In the genomic region with DNA sequence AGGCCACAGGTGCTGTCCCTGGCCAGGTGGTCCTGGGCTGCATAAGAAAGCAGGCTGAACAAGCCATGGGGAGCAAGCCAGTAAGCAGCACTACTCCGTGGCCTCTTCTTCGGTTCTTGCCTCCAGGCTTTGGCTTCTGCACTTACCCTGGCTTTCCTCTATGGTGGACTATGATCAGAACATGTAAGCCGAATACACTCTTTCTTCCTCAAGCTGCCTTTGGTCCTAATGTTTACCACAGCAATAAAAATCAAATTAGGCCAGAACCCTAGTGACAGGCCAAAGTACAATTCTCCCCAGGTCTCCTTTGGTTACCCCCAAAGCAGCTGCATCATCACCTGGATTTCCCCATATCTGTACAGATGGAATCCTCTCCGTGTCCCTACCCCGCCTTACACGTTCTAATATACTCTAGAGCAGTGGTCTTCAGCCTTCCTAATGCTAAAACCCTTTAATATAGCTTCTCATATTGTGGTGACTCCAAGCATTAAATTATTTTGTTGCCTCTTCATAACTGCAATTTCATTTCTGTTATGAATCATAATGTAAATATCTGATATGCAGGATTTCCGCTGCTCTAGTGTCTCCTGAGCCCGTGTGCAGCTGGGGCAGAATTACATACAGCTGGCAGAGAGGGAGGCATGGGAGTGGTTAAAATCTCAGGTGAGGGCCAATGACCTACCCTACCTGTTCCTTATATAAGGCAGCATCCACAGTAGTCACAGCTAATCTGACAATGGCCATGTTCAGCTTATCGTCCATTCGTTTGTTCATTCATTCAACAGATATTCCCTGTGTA, we compare ENCODE assay signal across 27 mouse cellular contexts.
"Had no signal": no experiment of that assay in that cellular context is flagged by ENCODE, and none has a peak within 500 bp of the region (broad histone marks: within the 10 kb centered on the region; RNA-seq: fewer than 3 reads in every experiment).

No protein-coding gene starts in this region.

- H3K4me3 ChIP-seq: gastrocnemius, adult 2 months; heart, embryonic 10.5 days; heart, embryonic 12.5 days; hindbrain, embryonic 10.5 days; hindbrain, embryonic 12.5 days; kidney, embryonic 15.5 days; limb, embryonic 13.5 days; limb, embryonic 15.5 days; liver, embryonic 13.5 days had no signal

- H3K36me3 ChIP-seq: heart, embryonic 10.5 days; heart, embryonic 12.5 days; hindbrain, embryonic 10.5 days; hindbrain, embryonic 12.5 days; kidney, embryonic 15.5 days; limb, embryonic 13.5 days; limb, embryonic 15.5 days; liver, embryonic 13.5 days had no signal

- DNase-seq: forebrain, postnatal 0 days; gastrocnemius, adult 2 months; gastrocnemius, postnatal 10 days; gastrocnemius, postnatal 25 days; heart, adult 18-20 months; heart, postnatal 10 days; heart, postnatal 4 days; kidney, adult 11 months; kidney, adult 2 months; kidney, adult 9 months; kidney, postnatal 14 days; kidney, postnatal 36 days; layer of hippocampus, adult 9-11 months; layer of hippocampus, postnatal 36 days; left cerebral cortex, postnatal 4 days; liver, embryonic 13.5 days had no signal

- H3K27ac ChIP-seq: gastrocnemius, adult 2 months; heart, embryonic 10.5 days; hindbrain, embryonic 14.5 days; kidney, embryonic 15.5 days; kidney, postnatal 0 days; limb, embryonic 13.5 days; limb, embryonic 15.5 days; liver, embryonic 13.5 days had no signal

- H3K4me2 ChIP-seq: heart, embryonic 12.5 days; hindbrain, embryonic 12.5 days; hindbrain, embryonic 14.5 days; kidney, embryonic 15.5 days; limb, embryonic 13.5 days; limb, embryonic 15.5 days; liver, embryonic 13.5 days had no signal

- ATAC-seq: forebrain, postnatal 0 days; hindbrain, embryonic 16.5 days; inflammation-experienced regulatory T-cells, adult 6 months had no signal

- H3K27me3 ChIP-seq: heart, embryonic 12.5 days; hindbrain, embryonic 12.5 days; kidney, embryonic 15.5 days; limb, embryonic 13.5 days; liver, embryonic 13.5 days had no signal

- H3K4me1 ChIP-seq: heart, embryonic 10.5 days; heart, embryonic 12.5 days; limb, embryonic 13.5 days; limb, embryonic 15.5 days; liver, embryonic 13.5 days had no signal

- H3K9ac ChIP-seq: forebrain, postnatal 0 days; heart, embryonic 12.5 days; hindbrain, embryonic 12.5 days; hindbrain, embryonic 14.5 days; kidney, embryonic 15.5 days; limb, embryonic 13.5 days; limb, embryonic 15.5 days; liver, embryonic 13.5 days had no signal

- H3K9me3 ChIP-seq: heart, embryonic 10.5 days; heart, embryonic 12.5 days; hindbrain, embryonic 10.5 days; hindbrain, embryonic 12.5 days; kidney, embryonic 15.5 days; limb, embryonic 13.5 days; limb, embryonic 15.5 days; liver, embryonic 13.5 days had no signal
